Comparison of ENCODE assay signal across 31 mouse cellular contexts in the genomic region with DNA sequence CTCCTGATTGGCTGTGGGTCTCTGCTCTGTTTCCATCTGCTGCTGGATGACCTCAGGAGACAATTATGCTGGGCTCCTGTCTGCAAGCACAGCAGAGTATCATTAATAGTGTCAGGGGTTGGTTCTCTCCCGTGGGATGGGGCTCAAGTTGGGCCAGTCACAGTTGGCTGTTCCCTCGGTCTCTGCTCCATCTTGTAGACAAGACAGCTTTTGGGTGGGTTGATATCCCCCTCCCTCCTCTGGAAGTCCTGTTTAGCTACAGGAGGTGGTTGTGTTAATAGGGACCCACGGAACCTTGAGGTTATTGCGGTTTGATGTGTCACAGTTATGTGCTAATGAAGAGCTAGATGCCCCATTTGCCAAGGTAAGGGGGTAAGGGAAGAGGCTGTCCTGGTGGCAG. TPM values are rescaled to one million over a fixed set of nuclear protein-coding genes. Genes with fewer than 3 reads are reported as not detected.
A peak's percentile ranks its signal among the peaks of the same experiment; 100 is the strongest.
DNase-seq lines count a peak whose midpoint lies in the region; ATAC-seq lines count a peak whose summit lies in the region.
"Had no signal": no experiment of that assay in that cellular context is flagged by ENCODE, and none has a peak within 500 bp of the region (broad histone marks: within the 10 kb centered on the region; RNA-seq: fewer than 3 reads in every experiment).

No protein-coding gene starts in this region.

- no peak overlapping the region for H3K4me2 ChIP-seq in heart, embryonic 13.5 days
- H3K4me2 ChIP-seq: forebrain, embryonic 13.5 days; hindbrain, embryonic 14.5 days had no signal

- H3K9me3 ChIP-seq in heart, embryonic 13.5 days = no peaks in the 10 kb centered on the region
- H3K9me3 ChIP-seq: forebrain, embryonic 10.5 days; forebrain, embryonic 13.5 days; heart, embryonic 10.5 days; hindbrain, embryonic 10.5 days had no signal

- H3K4me1 ChIP-seq in heart, embryonic 13.5 days = peaks cover 9% of the 10 kb centered on the region
- H3K4me1 ChIP-seq: forebrain, embryonic 10.5 days; forebrain, embryonic 13.5 days; hindbrain, embryonic 10.5 days had no signal

- no peak overlapping the region for H3K4me3 ChIP-seq in heart, embryonic 13.5 days
- H3K4me3 ChIP-seq: forebrain, embryonic 10.5 days; forebrain, embryonic 13.5 days; heart, adult 2 months; heart, embryonic 10.5 days; hindbrain, embryonic 10.5 days had no signal

- no peak overlapping the region for H3K9ac ChIP-seq in heart, embryonic 13.5 days
- H3K9ac ChIP-seq: forebrain, embryonic 13.5 days; hindbrain, embryonic 14.5 days had no signal

- H3K27me3 ChIP-seq in heart, embryonic 13.5 days (replicated peaks) = no peaks in the 10 kb centered on the region
- H3K27me3 ChIP-seq: forebrain, embryonic 13.5 days; Patski had no signal

- H3K36me3 ChIP-seq in heart, embryonic 13.5 days = peaks cover 16% of the 10 kb centered on the region

- no peak for DNase-seq in heart, postnatal 4 days
- DNase-seq in 416B (ENCODE audit: low read depth) = peak; percentile 15
- DNase-seq in Muller cell, postnatal 12 days (ENCODE audit: inconsistent ontology term) = peak; percentile 63
- peak; percentile 32 for DNase-seq in retina, postnatal 1 day
- DNase-seq in left cerebral cortex, adult 11 months (ENCODE audit: low spot score) = no peak
- DNase-seq: adrenal gland, postnatal 10 days; adrenal gland, postnatal 36 days; cerebellum, adult 18-20 months; cerebellum, adult 9-10 months; cerebellum, postnatal 14 days; gastrocnemius, postnatal 14 days; heart, adult 2 months had no signal

- ATAC-seq in heart, embryonic 13.5 days (ENCODE audit: extremely low read depth, insufficient number of reproducible peaks, low FRiP score, low TSS enrichment) = no peak
- ATAC-seq: forebrain, embryonic 13.5 days; forebrain, embryonic 16.5 days; hindbrain, postnatal 0 days; inflammation-experienced regulatory T-cells, adult 6 months; intestine, embryonic 16.5 days; Patski had no signal

- 0 out of 2 replicates have a peak overlapping the region, but pooled peaks have one; percentile 12 for H3K27ac ChIP-seq in heart, embryonic 13.5 days (replicated peaks)
- H3K27ac ChIP-seq: forebrain, embryonic 10.5 days; forebrain, embryonic 13.5 days; heart, adult 2 months; heart, embryonic 10.5 days; hindbrain, embryonic 10.5 days; hindbrain, embryonic 14.5 days; hindbrain, postnatal 0 days had no signal

- WGBS in heart, embryonic 13.5 days = 55% methylated on average over 4 of the region's 4 CpGs

RNA-seq across cellular contexts. Expression of a gene that starts 18.4 kb away (rescaled TPM):
- polyA plus RNA-seq in heart, embryonic 13.5 days (2015; fragmentation: Nextera tagmentation; extraction: Ambion mirVana) = 0.08 and 0.29 TPM in 2 replicates
- under 1 TPM in 1 of 2 experiments, not detected in 1; 0.10 TPM for total RNA-seq in heart, postnatal 4 days (2021)
- total RNA-seq: adrenal gland, adult 18-20 months; adrenal gland, postnatal 36 days; gastrocnemius, adult 18-20 months; gastrocnemius, postnatal 14 days; heart, adult 2 months had no signal
- polyA plus RNA-seq: gonadal fat pad, adult 2 months had no signal

RNA-seq across cellular contexts. Expression of a gene that starts 45.5 kb away (rescaled TPM):
- polyA plus RNA-seq in heart, embryonic 13.5 days (2015; fragmentation: Nextera tagmentation; extraction: Ambion mirVana) = 0.08 and 0.20 TPM in 2 replicates
- total RNA-seq in heart, postnatal 4 days (2021) = not detected
- total RNA-seq: adrenal gland, adult 18-20 months; gastrocnemius, postnatal 14 days; heart, adult 2 months; heart, postnatal 25 days had no signal
- polyA plus RNA-seq: embryonic facial prominence, embryonic 11.5 days; gonadal fat pad, adult 2 months had no signal

RNA-seq across cellular contexts. Expression of a gene that starts 51.2 kb away (rescaled TPM):
- polyA plus RNA-seq in heart, embryonic 13.5 days (2015; fragmentation: Nextera tagmentation; extraction: Ambion mirVana) = 2.8 and 3.7 TPM in 2 replicates
- total RNA-seq in heart, postnatal 4 days (2021) = 1 to 10 TPM; 6.3 to 6.8 TPM

RNA-seq across cellular contexts. Expression of a gene that starts 57.6 kb away (rescaled TPM):
- not detected in 2 replicates for polyA plus RNA-seq in heart, embryonic 13.5 days (2015; fragmentation: Nextera tagmentation; extraction: Ambion mirVana)
- not detected for total RNA-seq in heart, postnatal 4 days (2021)
- total RNA-seq: adrenal gland, adult 18-20 months; adrenal gland, postnatal 10 days; adrenal gland, postnatal 36 days; ES-E14; gastrocnemius, adult 18-20 months; gastrocnemius, postnatal 14 days; heart, adult 2 months; heart, postnatal 25 days; hindbrain, postnatal 0 days had no signal
- polyA plus RNA-seq: embryonic facial prominence, embryonic 11.5 days; embryonic facial prominence, embryonic 14.5 days; forebrain, embryonic 10.5 days; forebrain, embryonic 13.5 days; forebrain, embryonic 16.5 days; heart, embryonic 10.5 days; heart, embryonic 16.5 days; hindbrain, embryonic 10.5 days; hindbrain, embryonic 14.5 days; hindbrain, postnatal 0 days; inflammation-experienced regulatory T-cells, adult 6 months; intestine, embryonic 16.5 days; Patski had no signal

Comparison
In these comparisons a context has a peak if more than half of its experiments do, and no peak if none do; other contexts are left out.
1. DNase-seq: peak in 416B (single experiment), Muller cell, postnatal 12 days (single experiment) and retina, postnatal 1 day (single experiment); none in heart, postnatal 4 days (single experiment) and left cerebral cortex, adult 11 months (single experiment).